Mouse (Mus musculus) liver, postnatal 0 days (tissue): ENCODE data around the gene Gfer.

ENCODE experiments used
- CTCF ChIP-seq: sonication (generic); IDR thresholded peaks from 2 replicates; pipeline ENCODE4 v1.5.1; 2016; ENCODE audit warnings: antibody characterized with exemption, low read depth
- EP300 ChIP-seq: IDR thresholded peaks from 2 replicates; pipeline ENCODE4 v1.6.1; 2016; ENCODE audit warnings: antibody characterized with exemption, low read depth, mild to moderate bottlenecking

GRCm38 (mm10) chr17:24644030-24644715, 51.8 kb downstream of the Gfer start:
- TF ChIP-seq CTCF (no peak), EP300 (no peak)
